Mouse (Mus musculus): ENCODE data around the gene Aire. TPM values are rescaled to one million over a fixed set of nuclear protein-coding genes. Genes with fewer than 3 reads are reported as not detected.

The Aire gene
- polyA plus RNA-seq, 1 experiment from 2014 or later: 0.39 TPM

DNA sequence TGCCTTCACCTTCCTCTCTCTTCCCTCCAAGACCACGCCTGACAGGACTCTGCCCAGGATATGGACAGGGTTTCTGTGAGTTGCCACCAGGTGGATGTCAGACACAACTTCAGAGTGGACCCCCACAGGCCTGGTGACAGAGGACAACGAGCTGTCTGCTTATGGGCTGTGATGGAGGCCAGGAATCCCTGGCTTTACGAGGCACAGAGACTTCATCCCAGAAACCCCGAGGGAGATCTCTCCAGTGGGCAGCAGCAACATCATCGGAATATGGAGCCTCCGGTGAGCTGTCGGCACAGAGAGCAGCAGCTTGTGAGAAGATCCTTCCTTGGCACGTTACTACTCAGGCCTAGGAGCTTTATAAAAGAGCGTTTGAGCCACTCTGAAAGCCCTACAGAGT lies 34.5 kb upstream of the Aire start:
- no peaks in the 10 kb centered on the region for H3K9me3 ChIP-seq
- H3K27ac ChIP-seq: no peak overlapping the region
- no peaks in the 10 kb centered on the region for H3K27me3 ChIP-seq
- no peaks in the 10 kb centered on the region for H3K36me3 ChIP-seq
- H3K4me2 ChIP-seq: no peak overlapping the region
- no peaks in the 10 kb centered on the region for H3K4me1 ChIP-seq
- H3K9ac ChIP-seq: no peak overlapping the region
- WGBS: 78% methylated on average over 9 of the region's 9 CpGs
- H3K4me3 ChIP-seq: no peak overlapping the region
- ATAC-seq (ENCODE audit: insufficient number of reproducible peaks, insufficient read depth, low FRiP score, low TSS enrichment, low read depth): no peak

DNA sequence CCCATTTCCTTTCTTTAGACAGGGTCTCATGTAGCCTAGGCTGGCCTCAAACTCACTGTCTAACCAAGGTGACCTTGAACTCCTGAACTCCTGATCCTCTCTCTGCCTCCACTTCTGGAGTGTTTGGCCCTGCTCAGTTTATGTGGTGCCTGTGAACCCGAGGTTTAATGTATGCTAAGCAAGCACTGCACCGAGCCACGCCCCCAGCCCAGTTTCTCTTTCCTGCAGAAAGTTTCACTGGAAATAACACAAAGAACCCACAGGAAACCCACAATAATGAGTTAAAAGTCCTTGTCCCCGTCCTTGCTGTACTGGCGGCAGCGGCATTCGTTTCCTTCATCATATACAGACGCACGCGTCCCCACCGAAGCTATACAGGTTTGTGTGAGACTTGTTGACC lies 31.6 kb upstream of the Aire start:
- Histone ChIP-seq H3K36me3 (no peaks in the 10 kb centered on the region), H3K27ac (no peak overlapping the region), H3K4me1 (0 out of 2 replicates have a peak, but pooled peaks cover 2% of the 10 kb centered on the region), H3K27me3 (peaks cover 9% of the 10 kb centered on the region), H3K4me3 (no peak overlapping the region), H3K9me3 (no peaks in the 10 kb centered on the region), H3K4me2 (no peak overlapping the region), H3K9ac (no peak overlapping the region)
- no peak for ATAC-seq (ENCODE audit: insufficient number of reproducible peaks, insufficient read depth, low FRiP score, low TSS enrichment, low read depth)
- WGBS: 80% methylated on average over 11 of the region's 11 CpGs

DNA sequence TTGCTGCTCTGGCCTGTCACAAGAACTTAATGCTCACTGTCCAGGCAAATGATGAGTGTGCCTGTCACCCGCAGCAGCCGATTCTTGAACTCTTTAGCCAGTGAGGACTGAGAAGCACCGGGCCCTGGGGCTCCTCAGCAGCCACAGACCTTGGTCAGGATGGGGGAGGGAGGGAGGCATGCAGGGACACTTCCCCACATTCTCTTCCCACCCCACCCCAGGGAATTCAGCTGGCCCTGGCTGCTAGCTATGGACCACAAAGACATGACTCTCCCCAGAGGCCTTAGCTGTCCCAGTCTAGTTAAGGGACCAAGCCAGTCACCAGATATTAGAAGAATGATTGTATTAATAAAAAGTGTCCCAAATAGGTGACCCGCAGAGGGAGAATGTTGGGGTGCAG lies 30.7 kb upstream of the Aire start:
- no peaks in the 10 kb centered on the region for H3K9me3 ChIP-seq
- no peak overlapping the region for H3K9ac ChIP-seq
- H3K4me3 ChIP-seq: no peak overlapping the region
- H3K4me2 ChIP-seq: no peak overlapping the region
- H3K27ac ChIP-seq: no peak overlapping the region
- ATAC-seq (ENCODE audit: insufficient number of reproducible peaks, insufficient read depth, low FRiP score, low TSS enrichment, low read depth): no peak
- peaks cover 14% of the 10 kb centered on the region for H3K27me3 ChIP-seq
- WGBS: 66% methylated on average over 4 of the region's 4 CpGs
- H3K4me1 ChIP-seq: 0 out of 2 replicates have a peak, but pooled peaks cover 6% of the 10 kb centered on the region
- H3K36me3 ChIP-seq: no peaks in the 10 kb centered on the region

DNA sequence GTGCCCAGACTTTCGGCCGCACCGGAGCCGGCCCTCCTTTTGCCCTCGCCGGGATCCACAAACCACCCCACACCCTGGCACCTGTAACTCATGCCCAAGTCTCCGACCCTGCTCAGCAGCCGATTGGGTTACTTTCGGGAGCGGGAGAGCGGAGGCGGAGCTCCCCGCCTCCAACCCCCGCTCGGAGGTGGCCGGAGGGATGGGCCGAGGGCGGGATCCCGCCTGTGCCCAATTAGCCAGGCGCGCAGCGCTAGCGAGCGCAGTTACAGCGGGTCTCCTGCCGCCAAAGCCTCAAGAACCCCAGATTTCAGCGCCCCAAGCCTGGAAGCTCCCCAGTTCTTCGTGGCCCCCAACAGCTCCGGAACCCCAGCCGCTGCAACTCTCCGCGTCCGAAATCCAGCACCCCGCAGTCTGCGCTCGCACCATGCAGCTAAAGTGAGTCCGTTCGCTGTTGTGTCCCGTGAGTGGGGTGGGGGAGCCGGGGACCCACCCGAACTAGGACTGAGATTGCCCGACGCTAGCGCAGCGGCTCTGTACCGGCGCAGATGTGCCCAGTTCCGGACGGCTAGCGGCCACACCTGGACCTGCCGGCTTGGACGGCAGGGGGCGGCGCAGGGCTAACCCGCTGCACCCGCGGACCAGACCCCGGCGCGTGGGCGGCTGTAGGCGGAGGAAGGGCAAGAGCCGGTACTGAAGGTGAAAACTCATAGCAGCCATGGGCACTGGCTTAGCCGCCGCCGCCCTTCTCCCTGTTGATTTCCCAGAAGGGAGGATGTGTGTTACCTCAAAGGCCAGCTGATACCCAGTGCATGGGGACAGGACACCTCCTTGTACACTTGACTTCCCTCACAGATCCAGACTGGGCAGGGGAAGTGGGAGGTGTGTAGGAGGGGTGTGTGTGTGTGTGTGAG lies 25.9 kb upstream of the Aire start, which contains the start of gene Icosl:
TSS of gene Icosl (plus strand) at position 202 of the 911 bp plus-strand sequence.
- H3K4me1 ChIP-seq: 0 out of 2 replicates have a peak, but pooled peaks cover 6% of the 10 kb centered on the region
- H3K4me3 ChIP-seq: peak within 1 kb of the TSS; percentile 66
- H3K36me3 ChIP-seq: no peaks in the 10 kb centered on the region
- peak within 1 kb of the TSS; percentile 75 for H3K9ac ChIP-seq
- peak within 1 kb of the TSS; percentile 29; the same call in 1 of the 2 replicates for H3K27ac ChIP-seq
- H3K9me3 ChIP-seq: no peaks in the 10 kb centered on the region
- peaks cover 32% of the 10 kb centered on the region for H3K27me3 ChIP-seq
- ATAC-seq (ENCODE audit: insufficient number of reproducible peaks, insufficient read depth, low FRiP score, low TSS enrichment, low read depth): peak; percentile 78
- peak within 1 kb of the TSS; percentile 97 for H3K4me2 ChIP-seq
- WGBS: under 1% methylated on average over 61 of the region's 66 CpGs

DNA sequence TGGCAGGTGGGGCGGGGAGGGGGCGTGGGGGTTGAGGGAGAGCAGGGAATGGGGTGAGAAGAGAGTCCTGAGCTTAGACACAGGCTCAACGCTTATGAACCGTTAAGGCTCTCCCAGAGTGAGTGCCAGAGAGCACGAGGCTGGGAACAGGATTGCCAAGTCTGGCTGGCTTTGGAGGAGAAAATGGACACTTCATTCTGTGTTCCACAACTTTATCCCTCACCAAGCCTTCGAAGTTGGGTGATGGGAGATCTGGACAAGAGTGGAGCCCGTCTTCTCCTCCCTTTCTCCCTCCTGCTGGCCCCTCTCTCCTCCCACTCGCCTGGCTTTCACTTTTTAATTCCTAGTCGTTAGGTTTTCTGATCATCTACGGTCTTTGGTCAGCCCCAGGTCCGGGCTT lies 25.1 kb upstream of the Aire start:
- peak overlapping the region; percentile 97 for H3K4me2 ChIP-seq
- H3K36me3 ChIP-seq: no peaks in the 10 kb centered on the region
- H3K4me3 ChIP-seq: peak overlapping the region; percentile 66
- ATAC-seq (ENCODE audit: insufficient number of reproducible peaks, insufficient read depth, low FRiP score, low TSS enrichment, low read depth): no peak
- H3K27me3 ChIP-seq: peaks cover 32% of the 10 kb centered on the region
- no peaks in the 10 kb centered on the region for H3K9me3 ChIP-seq
- 22% methylated on average over 11 of the region's 11 CpGs for WGBS
- peak overlapping the region; percentile 75; the same call in 1 of the 2 replicates for H3K9ac ChIP-seq
- H3K27ac ChIP-seq: no peak overlapping the region
- H3K4me1 ChIP-seq: 0 out of 2 replicates have a peak, but pooled peaks cover 6% of the 10 kb centered on the region

DNA sequence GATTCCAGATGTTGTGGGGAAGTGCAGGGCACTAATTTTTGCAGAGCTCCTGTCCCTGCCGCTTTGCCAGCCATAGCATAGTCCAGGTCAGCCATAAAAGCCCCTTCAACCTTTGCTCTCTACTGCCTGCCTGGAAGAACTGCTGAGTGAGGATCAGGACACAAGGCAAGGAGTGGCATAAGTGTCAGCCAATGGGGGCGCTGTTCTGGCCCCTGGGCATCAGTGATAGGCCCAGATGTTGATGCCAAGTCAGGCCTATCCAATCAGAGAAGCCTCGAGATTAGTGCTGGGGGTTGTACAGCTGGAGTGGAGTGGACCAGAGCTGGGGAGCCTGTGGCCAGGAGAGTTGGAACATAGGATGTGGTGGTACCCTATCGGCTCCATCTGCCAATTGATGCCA lies 23.8 kb upstream of the Aire start:
- 41% methylated on average over 4 of the region's 4 CpGs for WGBS
- Histone ChIP-seq H3K9me3 (no peaks in the 10 kb centered on the region), H3K4me2 (no peak overlapping the region), H3K27ac (no peak overlapping the region), H3K27me3 (peaks cover 32% of the 10 kb centered on the region), H3K4me3 (no peak overlapping the region), H3K36me3 (no peaks in the 10 kb centered on the region), H3K9ac (no peak overlapping the region), H3K4me1 (0 out of 2 replicates have a peak, but pooled peaks cover 6% of the 10 kb centered on the region)
- no peak for ATAC-seq (ENCODE audit: insufficient number of reproducible peaks, insufficient read depth, low FRiP score, low TSS enrichment, low read depth)

DNA sequence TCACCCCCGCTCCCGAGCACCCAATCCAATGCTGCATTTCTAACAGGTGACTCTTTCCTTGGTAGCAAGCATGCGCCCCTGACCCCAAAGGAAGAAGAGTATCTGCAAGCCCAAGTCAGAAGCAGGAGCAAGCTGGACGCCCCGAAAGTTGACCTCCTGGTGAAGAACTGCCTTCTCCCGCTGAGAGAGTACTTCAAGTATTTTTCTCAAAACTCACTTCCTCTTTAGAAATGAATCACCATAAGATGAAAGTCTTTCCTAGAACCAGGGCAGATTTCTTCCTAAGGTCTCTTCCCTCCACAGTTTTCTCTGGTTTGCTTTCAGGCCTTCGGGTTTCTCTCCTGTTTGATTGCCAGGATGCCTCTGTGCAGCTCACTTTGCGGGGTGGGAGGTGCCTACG lies 19.7 kb upstream of the Aire start:
- Histone ChIP-seq H3K4me2 (no peak overlapping the region), H3K27ac (no peak overlapping the region), H3K4me1 (no peaks in the 10 kb centered on the region), H3K27me3 (peaks cover 10% of the 10 kb centered on the region), H3K4me3 (no peak overlapping the region), H3K9ac (no peak overlapping the region), H3K9me3 (no peaks in the 10 kb centered on the region), H3K36me3 (no peaks in the 10 kb centered on the region)
- WGBS: 83% methylated on average over 9 of the region's 9 CpGs
- ATAC-seq (ENCODE audit: insufficient number of reproducible peaks, insufficient read depth, low FRiP score, low TSS enrichment, low read depth): no peak

DNA sequence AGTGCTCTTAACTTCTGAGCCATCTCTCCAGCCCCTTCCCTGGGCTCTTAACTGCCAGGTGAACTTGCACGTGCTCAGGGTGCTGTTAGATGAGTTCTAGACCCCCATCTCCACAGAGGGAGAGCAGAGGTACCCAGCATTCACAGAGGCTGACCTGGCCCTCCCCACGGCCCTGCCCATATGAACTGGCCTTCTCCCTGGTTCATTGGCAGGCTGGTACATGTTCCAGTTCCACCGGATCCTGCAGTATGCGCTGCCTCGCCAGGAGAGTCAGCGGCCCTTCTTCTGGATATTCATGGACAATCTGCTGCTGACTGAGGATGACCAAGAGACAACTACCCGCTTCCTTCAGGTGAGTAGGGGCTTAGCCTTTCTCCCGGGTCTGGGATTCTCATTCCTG lies 13.6 kb upstream of the Aire start:
- no peak for ATAC-seq (ENCODE audit: insufficient number of reproducible peaks, insufficient read depth, low FRiP score, low TSS enrichment, low read depth)
- no peaks in the 10 kb centered on the region for H3K36me3 ChIP-seq
- H3K4me1 ChIP-seq: peaks cover 10% of the 10 kb centered on the region; the same call in 1 of the 2 replicates
- 85% methylated on average over 8 of the region's 8 CpGs for whole genome bisulfite sequencing
- no peak overlapping the region for H3K9ac ChIP-seq
- H3K4me2 ChIP-seq: no peak overlapping the region
- H3K27ac ChIP-seq: no peak overlapping the region
- H3K27me3 ChIP-seq: no peaks in the 10 kb centered on the region; the same call in 1 of the 2 replicates
- H3K4me3 ChIP-seq: no peak overlapping the region
- no peaks in the 10 kb centered on the region for H3K9me3 ChIP-seq

DNA sequence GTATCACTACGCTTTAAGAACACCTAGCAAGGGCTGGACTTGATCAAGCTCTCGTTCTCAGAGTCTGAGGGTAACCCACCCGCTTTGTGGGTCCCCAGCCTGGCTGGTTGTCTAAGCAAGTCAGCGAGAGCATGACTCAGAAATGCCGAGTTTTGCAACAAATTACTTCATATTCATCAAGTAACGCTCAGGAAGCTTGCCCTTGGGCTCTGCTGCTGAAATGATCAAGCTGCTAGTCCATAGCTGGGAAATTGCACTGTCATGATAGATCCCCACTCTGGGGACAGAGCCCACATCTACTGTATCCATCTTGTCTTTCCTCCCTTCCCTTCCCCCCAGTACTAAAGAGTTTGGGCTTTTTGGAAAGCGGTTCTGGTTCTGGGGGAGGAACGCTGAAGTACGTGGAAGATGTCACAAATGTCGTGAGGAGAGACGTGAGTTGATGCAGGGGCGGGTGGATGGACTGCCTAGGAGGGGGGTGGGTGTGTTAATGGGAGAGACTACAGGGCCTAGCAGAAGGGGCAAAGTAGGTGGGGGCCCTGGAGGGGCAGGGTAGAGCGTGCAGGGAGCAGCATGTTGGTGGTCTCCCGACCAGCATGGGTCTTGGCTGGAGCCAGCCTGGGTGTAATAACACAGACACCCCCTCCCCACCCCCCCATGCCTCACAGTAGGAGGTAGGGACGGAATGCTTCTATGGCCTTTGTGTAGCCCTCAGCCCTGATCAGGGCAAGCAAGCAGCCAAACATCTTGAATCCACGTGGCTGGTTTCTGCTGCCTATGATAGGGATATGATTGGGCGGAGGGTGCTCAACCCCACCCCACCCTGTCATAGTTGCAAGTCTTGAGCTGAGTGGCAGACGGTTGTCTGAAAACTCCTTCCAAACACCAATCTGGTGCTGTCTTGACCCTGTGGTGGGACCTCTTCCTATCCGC lies 11.5 kb upstream of the Aire start:
- H3K4me2 ChIP-seq: no peak overlapping the region
- WGBS: 54% methylated on average over 19 of the region's 19 CpGs
- H3K36me3 ChIP-seq: no peaks in the 10 kb centered on the region
- H3K27me3 ChIP-seq: no peaks in the 10 kb centered on the region; the same call in 1 of the 2 replicates
- H3K4me1 ChIP-seq: peaks cover 10% of the 10 kb centered on the region; the same call in 1 of the 2 replicates
- H3K9ac ChIP-seq: no peak overlapping the region
- no peak overlapping the region for H3K27ac ChIP-seq
- no peaks in the 10 kb centered on the region for H3K9me3 ChIP-seq
- 0 out of 2 replicates have a peak, but pooled peaks have one; percentile 43 for ATAC-seq (ENCODE audit: insufficient number of reproducible peaks, insufficient read depth, low FRiP score, low TSS enrichment, low read depth)
- no peak overlapping the region for H3K4me3 ChIP-seq

DNA sequence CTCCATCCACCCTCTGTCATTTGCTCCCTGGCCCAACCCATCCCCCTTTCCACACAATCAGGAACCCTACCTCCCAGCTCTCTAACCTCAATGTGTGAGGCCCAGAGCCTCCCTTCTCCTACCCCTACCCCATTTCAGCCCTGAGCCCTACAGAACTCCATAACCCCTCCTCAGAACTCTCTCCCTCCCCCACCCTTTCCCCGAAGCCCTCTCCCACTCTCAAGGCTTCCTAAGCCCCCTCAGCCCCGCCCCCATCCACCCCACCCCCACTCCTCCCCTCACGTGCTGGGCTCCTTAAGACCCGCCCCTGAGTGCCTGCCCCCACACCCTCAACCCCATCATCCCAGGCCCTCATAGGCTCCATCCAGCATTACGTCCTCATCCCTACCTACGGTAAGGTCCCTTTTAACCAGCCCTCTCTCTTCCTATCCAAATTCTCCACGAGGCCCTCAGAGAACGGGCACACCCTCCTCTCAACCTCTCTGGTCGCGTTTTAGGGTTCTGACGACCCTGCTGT lies 6.2 kb upstream of the Aire start:
- H3K4me3 ChIP-seq: no peak overlapping the region
- no peaks in the 10 kb centered on the region; the same call in 1 of the 2 replicates for H3K27me3 ChIP-seq
- H3K9ac ChIP-seq: no peak overlapping the region
- WGBS: 60% methylated on average over 11 of the region's 11 CpGs
- no peak overlapping the region for H3K27ac ChIP-seq
- H3K4me2 ChIP-seq: no peak overlapping the region
- H3K36me3 ChIP-seq: no peaks in the 10 kb centered on the region
- ATAC-seq (ENCODE audit: insufficient number of reproducible peaks, insufficient read depth, low FRiP score, low TSS enrichment, low read depth): no peak
- peaks cover 3% of the 10 kb centered on the region; the same call in 1 of the 2 replicates for H3K4me1 ChIP-seq
- no peaks in the 10 kb centered on the region for H3K9me3 ChIP-seq

Data from embryonic facial prominence, embryonic 13.5 days (tissue).